Mouse (Mus musculus) thymus, adult 2 months (tissue): Measurements from ENCODE around the gene Map3k19. TPM values are rescaled to one million over a fixed set of nuclear protein-coding genes. Genes with fewer than 3 reads are reported as not detected.

Experiments used
- DNase-seq: peaks from one replicate; pipeline ENCODE4 v3.0.0; 2021
- H3K27ac ChIP-seq: fragments of 200-500 bp; 2 replicates; pipeline ENCODE4 v1.5.1; 2012; ENCODE audit warnings: low read length, control low read depth; ENCODE audit not compliant: control insufficient read depth, insufficient read depth
- H3K27me3 ChIP-seq: fragments of 200-500 bp; 2 replicates; pipeline ENCODE4 v1.6.1; 2012; ENCODE audit warnings: mild to moderate bottlenecking, low read length, moderate library complexity, mixed read lengths; ENCODE audit not compliant: control insufficient read depth, insufficient read depth
- H3K36me3 ChIP-seq: fragments of 200-500 bp; 2 replicates; pipeline ENCODE4 v1.6.1; 2012; ENCODE audit warnings: mild to moderate bottlenecking, low read length, moderate library complexity; ENCODE audit not compliant: control insufficient read depth, insufficient read depth
- H3K4me1 ChIP-seq: fragments of 200-500 bp; replicated peaks from 2 replicates; pipeline ENCODE4 v1.6.1; 2012; ENCODE audit warnings: low read length; ENCODE audit not compliant: control insufficient read depth, insufficient read depth
- H3K4me3 ChIP-seq: fragments of 200-500 bp; 2 replicates; pipeline ENCODE4 v1.5.1; 2012; ENCODE audit warnings: mild to moderate bottlenecking, low read length, control low read depth, moderate library complexity; ENCODE audit not compliant: control insufficient read depth, insufficient read depth
- CTCF ChIP-seq: fragments of 200-500 bp; IDR thresholded peaks from 2 replicates; pipeline ENCODE4 v1.5.1; 2012; ENCODE audit warnings: mild to moderate bottlenecking, control low read depth, low read length, moderate library complexity, borderline replicate concordance; ENCODE audit not compliant: control insufficient read depth, poor library complexity, insufficient read depth; ENCODE audit errors: extremely low read depth
- POLR2A ChIP-seq: fragments of 200-500 bp; IDR thresholded peaks from 2 replicates; pipeline ENCODE4 v1.6.1; 2012; ENCODE audit warnings: mild to moderate bottlenecking, low read length, control low read depth, moderate library complexity; ENCODE audit not compliant: control insufficient read depth, poor library complexity, insufficient read depth; ENCODE audit errors: extremely low read depth
- WGBS: fragments of 180-500 bp; shearing (Covaris S2); methylation state at CpG from one replicate; pipeline ENCODE4 v1.1.7; 2018; 5-methylcytosine and 5-hydroxymethylcytosine counted together
- polyA plus RNA-seq: library from polyadenylated mRNA; depleted of rRNA; stranded (reverse); fragments of >200 nt; gene quantifications from 2 replicates; pipeline ENCODE4 v1.2.3, GENCODE M21; 2012

Gene Map3k19
- polyA plus RNA-seq, 1 experiment: 0.54 TPM

DNA sequence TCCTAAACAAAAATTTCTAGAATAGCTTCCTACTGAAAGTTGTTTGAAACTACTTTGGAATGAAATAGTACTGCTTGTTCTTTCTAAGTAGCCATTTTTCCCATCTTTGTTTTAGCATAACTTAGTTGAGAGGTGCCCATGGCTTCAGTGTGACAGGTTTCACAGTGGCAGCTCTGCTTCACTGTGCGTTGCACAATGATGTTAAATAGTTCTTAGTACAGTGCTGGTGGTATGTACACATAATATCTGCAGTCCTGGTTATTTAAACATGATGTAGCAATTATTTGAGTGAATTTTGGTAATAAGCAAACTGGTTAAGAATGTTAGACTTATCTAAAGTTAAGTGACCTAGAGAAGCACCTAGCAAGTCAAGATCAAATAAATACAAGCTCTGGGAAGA, 61.4 kb downstream of the Map3k19 start:
- H3K27ac ChIP-seq: no peak overlapping the region
- no peak overlapping the region for H3K4me3 ChIP-seq
- no peak for DNase-seq
- WGBS: 100% methylated on average over 1 of the region's 1 CpGs
- TF ChIP-seq POLR2A (no peak), CTCF (no peak)
- H3K4me1 ChIP-seq: peaks cover 7% of the 10 kb centered on the region
- H3K27me3 ChIP-seq: no peaks in the 10 kb centered on the region
- H3K36me3 ChIP-seq: peaks cover 11% of the 10 kb centered on the region

DNA sequence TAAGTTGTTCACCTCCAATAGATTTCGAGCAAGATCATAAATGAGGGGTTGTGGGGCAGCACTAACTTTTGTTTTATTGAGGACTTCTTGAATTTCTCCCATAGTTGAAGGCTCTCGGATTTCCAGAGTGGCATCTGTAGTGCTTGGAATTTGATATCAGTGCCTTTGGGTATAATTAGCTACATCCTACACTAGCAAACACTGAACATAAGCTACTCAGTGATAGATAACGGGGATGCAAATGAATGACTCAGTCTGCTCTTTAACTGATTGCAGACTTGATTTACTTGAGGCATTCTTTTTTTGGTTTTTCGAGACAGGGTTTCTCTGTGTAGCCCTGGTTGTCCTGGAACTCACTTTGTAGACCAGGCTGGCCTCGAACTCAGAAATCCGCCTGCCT, 65.9 kb downstream of the Map3k19 start:
- H3K36me3 ChIP-seq: peaks cover 4% of the 10 kb centered on the region; the same call in 1 of the 2 replicates
- no peak overlapping the region for H3K4me3 ChIP-seq
- no peaks in the 10 kb centered on the region; the same call in 1 of the 2 replicates for H3K4me1 ChIP-seq
- no peaks in the 10 kb centered on the region for H3K27me3 ChIP-seq
- no peak for DNase-seq
- no peak for TF ChIP-seq CTCF
- no peak for TF ChIP-seq POLR2A
- no peak overlapping the region for H3K27ac ChIP-seq
- WGBS: 95% methylated on average over 6 of the region's 6 CpGs

DNA sequence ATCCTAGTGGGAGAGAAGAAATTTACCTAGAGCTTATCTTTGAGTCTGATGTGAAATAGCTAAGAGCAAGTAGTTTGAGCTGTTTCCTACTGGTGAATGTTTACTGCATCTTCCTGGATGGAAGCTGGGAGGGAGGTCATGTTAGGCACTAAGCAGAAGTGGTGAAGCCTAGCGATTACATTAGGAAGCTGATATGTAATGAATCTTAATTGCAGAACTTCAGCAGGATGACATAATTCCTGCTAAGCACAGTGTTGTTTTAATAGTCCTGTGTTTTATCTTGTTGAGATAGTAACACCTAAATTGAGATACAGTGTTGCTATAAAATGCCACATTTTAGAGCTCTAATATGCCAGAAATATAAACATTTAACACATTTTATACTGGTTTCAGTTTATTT, 68.9 kb downstream of the Map3k19 start:
- DNase-seq: no peak
- 54% methylated on average over 1 of the region's 1 CpGs for WGBS
- TF ChIP-seq POLR2A (no peak), CTCF (no peak)
- Histone ChIP-seq H3K27me3 (no peaks in the 10 kb centered on the region), H3K36me3 (no peaks in the 10 kb centered on the region), H3K27ac (no peak overlapping the region), H3K4me1 (no peaks in the 10 kb centered on the region; the same call in 1 of the 2 replicates), H3K4me3 (no peak overlapping the region)

DNA sequence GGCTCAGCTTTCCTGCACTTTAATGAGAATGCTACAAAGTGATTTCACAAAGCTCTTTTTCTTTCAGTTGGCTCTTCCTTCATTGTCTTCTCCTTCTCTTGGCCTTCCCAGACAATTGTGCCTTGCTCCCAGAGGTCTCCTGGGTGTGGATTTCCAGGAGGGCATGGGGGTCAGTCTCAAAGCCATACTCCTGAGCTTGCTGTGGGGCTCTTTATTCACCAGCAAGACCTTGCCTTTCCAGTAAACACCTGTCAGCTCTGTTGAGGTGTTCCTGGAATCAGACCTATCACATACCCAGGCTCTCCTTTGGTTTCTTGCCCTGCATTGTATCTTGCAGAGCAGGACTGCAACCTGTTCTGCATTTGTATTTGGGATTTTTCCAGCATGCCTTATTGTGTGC, 71.0 kb downstream of the Map3k19 start:
- Histone ChIP-seq H3K27ac (no peak overlapping the region), H3K36me3 (no peaks in the 10 kb centered on the region), H3K4me1 (peaks cover 2% of the 10 kb centered on the region; the same call in 1 of the 2 replicates), H3K4me3 (no peak overlapping the region), H3K27me3 (no peaks in the 10 kb centered on the region)
- TF ChIP-seq CTCF: no peak
- no peak for TF ChIP-seq POLR2A
- no peak for DNase-seq

DNA sequence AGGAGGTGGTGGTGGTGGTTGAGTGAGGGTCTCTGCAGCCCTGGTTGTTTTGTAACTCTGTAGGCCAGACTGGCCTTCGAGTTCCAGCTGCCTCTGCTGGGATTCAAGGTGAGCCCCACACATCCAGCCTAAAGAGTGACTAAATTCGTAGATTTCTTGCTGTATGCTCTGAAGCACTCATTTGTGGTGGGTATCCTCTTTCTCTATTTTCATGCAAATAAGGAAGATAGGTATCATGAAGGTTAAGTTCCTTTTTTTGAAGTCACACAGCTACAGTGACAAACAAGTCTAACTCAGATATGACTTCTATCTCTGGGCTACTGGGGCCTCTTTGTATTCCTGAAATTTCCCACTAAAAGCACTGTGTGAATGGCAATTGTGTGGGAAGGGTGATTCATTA, 74.0 kb downstream of the Map3k19 start:
- Histone ChIP-seq H3K36me3 (no peaks in the 10 kb centered on the region), H3K27me3 (no peaks in the 10 kb centered on the region), H3K27ac (no peak overlapping the region), H3K4me1 (peaks cover 2% of the 10 kb centered on the region; the same call in 1 of the 2 replicates), H3K4me3 (no peak overlapping the region)
- WGBS: 22% methylated on average over 2 of the region's 2 CpGs
- no peak for DNase-seq
- TF ChIP-seq POLR2A (no peak), CTCF (no peak)

DNA sequence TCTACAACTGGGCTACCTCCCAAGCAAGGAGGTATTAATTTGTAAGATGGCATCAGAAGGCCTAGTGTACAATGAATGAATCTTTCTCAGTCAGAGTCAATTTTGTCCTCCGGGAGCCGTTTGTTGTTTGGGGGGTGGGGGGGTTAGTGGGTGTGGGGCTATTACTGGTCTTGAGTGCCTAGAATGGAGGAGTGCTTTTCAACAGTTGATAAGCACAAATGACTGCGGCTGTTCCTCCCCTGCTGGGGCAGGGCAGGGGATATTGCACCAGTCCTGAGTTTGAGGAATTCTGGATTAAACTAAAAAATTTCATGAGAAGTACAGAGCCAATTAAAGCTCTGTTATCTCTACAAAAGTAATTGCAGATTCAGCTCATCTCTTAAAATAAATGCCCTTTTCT, 74.7 kb downstream of the Map3k19 start:
- DNase-seq: no peak
- no peaks in the 10 kb centered on the region for H3K36me3 ChIP-seq
- H3K27ac ChIP-seq: no peak overlapping the region
- TF ChIP-seq POLR2A: no peak
- TF ChIP-seq CTCF: no peak
- 93% methylated on average over 3 of the region's 3 CpGs for WGBS
- H3K27me3 ChIP-seq: no peaks in the 10 kb centered on the region
- peaks cover 2% of the 10 kb centered on the region; the same call in 1 of the 2 replicates for H3K4me1 ChIP-seq
- H3K4me3 ChIP-seq: no peak overlapping the region

DNA sequence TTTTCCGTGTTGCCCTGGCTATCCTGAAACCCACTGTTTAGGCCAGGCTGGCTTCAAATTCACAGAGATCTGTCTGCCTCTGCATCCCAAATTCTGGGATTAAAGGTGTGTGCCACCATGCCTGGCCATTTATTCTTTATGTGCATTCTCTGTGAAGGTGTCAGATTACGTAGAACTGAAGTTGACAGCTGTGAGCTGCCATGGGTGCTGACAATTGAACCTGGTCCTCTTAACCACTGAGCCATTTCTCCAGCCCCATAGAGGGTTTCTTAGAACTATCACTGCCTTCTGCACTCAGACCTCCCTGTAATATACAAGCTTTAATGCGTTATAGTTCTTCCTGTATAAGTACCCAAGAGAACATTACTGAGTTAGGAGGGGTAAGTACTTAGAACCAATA, 76.2 kb downstream of the Map3k19 start:
- H3K27me3 ChIP-seq: no peaks in the 10 kb centered on the region
- no peak for TF ChIP-seq POLR2A
- no peak for TF ChIP-seq CTCF
- H3K27ac ChIP-seq: no peak overlapping the region
- H3K4me3 ChIP-seq: no peak overlapping the region
- H3K4me1 ChIP-seq: peaks cover 2% of the 10 kb centered on the region; the same call in 1 of the 2 replicates
- 93% methylated on average over 3 of the region's 3 CpGs for WGBS
- H3K36me3 ChIP-seq: no peaks in the 10 kb centered on the region
- no peak for DNase-seq
